Mouse (Mus musculus) forebrain, postnatal 0 days (tissue): ENCODE data around the gene Tymp. TPM values are rescaled to one million over a fixed set of nuclear protein-coding genes. Genes with fewer than 3 reads are reported as not detected.

Experiments
- ATAC-seq: fragments of 200-750 bp; cut with Nextera tagmentation; 2 replicates; pipeline ENCODE4 v1.8.0; 2017; ENCODE audit warnings: mild to moderate bottlenecking, moderate library complexity
- DNase-seq: peaks from one replicate; pipeline ENCODE4 v3.0.0-alpha.2; 2015
- H3K27ac ChIP-seq: fragments of 300-500 bp; sonication (generic); 2 replicates; pipeline ENCODE4 v1.5.1; 2014; ENCODE audit warnings: low read depth, mild to moderate bottlenecking, antibody characterized with exemption, low read length, moderate library complexity, mixed read lengths
- H3K27me3 ChIP-seq: fragments of 300-500 bp; sonication (generic); 2 replicates; pipeline ENCODE4 v1.6.1; 2014; ENCODE audit warnings: mild to moderate bottlenecking, low read length, mixed read lengths; ENCODE audit not compliant: insufficient read depth
- H3K36me3 ChIP-seq: fragments of 300-500 bp; sonication (generic); 2 replicates; pipeline ENCODE4 v1.6.1; 2014; ENCODE audit warnings: mild to moderate bottlenecking, moderate library complexity; ENCODE audit not compliant: insufficient read depth
- H3K4me1 ChIP-seq: fragments of 300-500 bp; sonication (generic); 2 replicates; pipeline ENCODE4 v1.6.1; 2014; ENCODE audit warnings: antibody characterized with exemption; ENCODE audit not compliant: insufficient read depth
- H3K4me2 ChIP-seq: fragments of 300-500 bp; sonication (generic); 2 replicates; pipeline ENCODE4 v1.6.1; 2014; ENCODE audit warnings: low read depth, mild to moderate bottlenecking, moderate library complexity
- H3K4me3 ChIP-seq: fragments of 300-500 bp; sonication (generic); 2 replicates; pipeline ENCODE4 v1.5.1; 2014; ENCODE audit warnings: low read depth, low read length, mixed read lengths
- H3K9ac ChIP-seq: fragments of 300-500 bp; sonication (generic); 2 replicates; pipeline ENCODE4 v1.6.1; 2014; ENCODE audit warnings: mild to moderate bottlenecking
- H3K9me3 ChIP-seq: fragments of 300-500 bp; sonication (generic); 2 replicates; pipeline ENCODE4 v1.6.1; 2016; ENCODE audit warnings: low read length
- CTCF ChIP-seq: sonication (generic); IDR thresholded peaks from 2 replicates; pipeline ENCODE4 v1.5.1; 2016; ENCODE audit warnings: antibody characterized with exemption, control low read depth, low read depth
- WGBS: fragments of 180-500 bp; shearing (Covaris S2); extraction: QIAGEN DNeasy Blood & Tissue Kit; methylation state at CpG from one replicate; pipeline ENCODE4 v1.1.7; 2014; 5-methylcytosine and 5-hydroxymethylcytosine counted together
- polyA plus RNA-seq: library from polyadenylated mRNA; unstranded; fragments of >200 nt; fragmentation: Nextera tagmentation; extraction: Ambion mirVana; gene quantifications from 2 replicates; pipeline ENCODE4 v1.2.1, GENCODE M21; 2015
- total RNA-seq: library from RNA; depleted of rRNA; stranded (reverse); fragments of >200 nt; gene quantifications from 2 replicates; pipeline ENCODE4 v1.2.3, GENCODE M21; 2014

The Tymp gene
- total and polyA plus RNA-seq, 2 experiments from 2014 or later, result 3.5 to 3.7 TPM

GRCm38 (mm10) chr15:89374801-89375534, 1.9 kb downstream of the Tymp start:
- Histone ChIP-seq H3K4me2 (0 out of 2 replicates have a peak overlapping the region, but pooled peaks have one; percentile 78), H3K4me1 (peaks cover 7% of the 10 kb centered on the region; the same call in 1 of the 2 replicates), H3K36me3 (peaks cover 24% of the 10 kb centered on the region), H3K27me3 (peaks cover 29% of the 10 kb centered on the region), H3K9ac (no peak overlapping the region), H3K4me3 (no peak overlapping the region), H3K9me3 (no peaks in the 10 kb centered on the region), H3K27ac (no peak overlapping the region)
- ATAC-seq (no peak), DNase-seq (no peak)
- 94% methylated on average over 17 of the region's 17 CpGs for WGBS
- TF ChIP-seq CTCF, result no peak

DNA sequence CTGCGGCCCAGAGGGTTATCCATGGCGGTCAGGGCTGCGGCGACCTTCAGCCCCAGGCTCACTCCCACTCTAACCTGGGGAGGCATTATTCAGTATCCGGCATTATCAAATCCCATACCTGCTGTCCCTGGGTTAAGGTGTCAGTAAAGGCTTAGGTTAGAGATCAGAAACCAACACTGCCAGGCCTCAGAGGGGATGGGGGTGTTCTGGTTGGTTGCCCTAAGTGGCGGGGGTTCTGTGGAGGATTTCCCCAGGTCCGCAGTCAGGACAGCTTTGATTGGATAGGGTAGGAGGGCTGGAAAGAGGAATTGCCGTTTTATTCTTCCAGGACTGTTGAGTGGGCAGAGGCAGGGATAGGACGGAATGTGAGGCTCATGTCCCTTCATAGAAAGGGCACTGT, 2.5 kb downstream of the Tymp start:
- ATAC-seq (no peak), DNase-seq (no peak)
- H3K4me3 ChIP-seq, result peak overlapping the region; percentile 70
- no peaks in the 10 kb centered on the region for H3K9me3 ChIP-seq
- H3K36me3 ChIP-seq, result peaks cover 30% of the 10 kb centered on the region
- peaks cover 27% of the 10 kb centered on the region for H3K27me3 ChIP-seq
- TF ChIP-seq CTCF, result no peak
- H3K4me2 ChIP-seq, result peak overlapping the region; percentile 78
- 49% methylated on average over 9 of the region's 9 CpGs for WGBS
- H3K27ac ChIP-seq, result peak overlapping the region; percentile 91
- peak overlapping the region; percentile 92 for H3K9ac ChIP-seq
- H3K4me1 ChIP-seq, result peaks cover 7% of the 10 kb centered on the region; the same call in 1 of the 2 replicates

GRCm38 (mm10) chr15:89373762-89374248, 3.0 kb downstream of the Tymp start, which contains the start of gene Sco2:
Gene Sco2 (minus strand): TSS chr15:89373846.
- no peaks in the 10 kb centered on the region for H3K9me3 ChIP-seq
- peak within 1 kb of the TSS; percentile 70 for H3K4me3 ChIP-seq
- peaks cover 35% of the 10 kb centered on the region for H3K36me3 ChIP-seq
- peak; percentile 94 for DNase-seq
- TF ChIP-seq CTCF, result peak; percentile 91
- H3K4me1 ChIP-seq, result peaks cover 7% of the 10 kb centered on the region; the same call in 1 of the 2 replicates
- peaks cover 26% of the 10 kb centered on the region for H3K27me3 ChIP-seq
- peak within 1 kb of the TSS; percentile 78 for H3K4me2 ChIP-seq
- ATAC-seq, result peak; percentile 88
- H3K9ac ChIP-seq, result peak within 1 kb of the TSS; percentile 92
- under 1% methylated on average over 42 of the region's 42 CpGs for WGBS
- H3K27ac ChIP-seq, result peak within 1 kb of the TSS; percentile 91

GRCm38 (mm10) chr15:89373027-89373761, 3.6 kb downstream of the Tymp start:
- Histone ChIP-seq H3K27me3 (peaks cover 22% of the 10 kb centered on the region), H3K9ac (peak overlapping the region; percentile 92), H3K36me3 (peaks cover 41% of the 10 kb centered on the region), H3K27ac (peak overlapping the region; percentile 91), H3K4me3 (peak overlapping the region; percentile 70), H3K4me2 (peak overlapping the region; percentile 78), H3K9me3 (no peaks in the 10 kb centered on the region), H3K4me1 (peaks cover 3% of the 10 kb centered on the region; the same call in 1 of the 2 replicates)
- peak; percentile 88 for DNase-seq
- peak; percentile 92 for ATAC-seq
- WGBS, result 2% methylated on average over 35 of the region's 35 CpGs
- TF ChIP-seq CTCF, result peak; percentile 77

GRCm38 (mm10) chr15:89372536-89372935, 4.3 kb downstream of the Tymp start:
- Histone ChIP-seq H3K27ac (no peak overlapping the region), H3K4me2 (peak overlapping the region; percentile 78), H3K27me3 (peaks cover 15% of the 10 kb centered on the region), H3K36me3 (peaks cover 48% of the 10 kb centered on the region), H3K4me3 (no peak overlapping the region; the same call in 1 of the 2 replicates), H3K9ac (peak overlapping the region; percentile 92; the same call in 1 of the 2 replicates), H3K9me3 (no peaks in the 10 kb centered on the region), H3K4me1 (peaks cover 3% of the 10 kb centered on the region; the same call in 1 of the 2 replicates)
- WGBS, result 83% methylated on average over 7 of the region's 7 CpGs
- DNase-seq (no peak), ATAC-seq (no peak)
- TF ChIP-seq CTCF, result no peak

GRCm38 (mm10) chr15:89372068-89372467, 4.8 kb downstream of the Tymp start:
- ATAC-seq, result no peak
- H3K4me1 ChIP-seq, result peaks cover 3% of the 10 kb centered on the region; the same call in 1 of the 2 replicates
- no peak overlapping the region for H3K4me2 ChIP-seq
- no peak for TF ChIP-seq CTCF
- no peak overlapping the region for H3K9ac ChIP-seq
- DNase-seq, result no peak
- H3K9me3 ChIP-seq, result no peaks in the 10 kb centered on the region
- peaks cover 53% of the 10 kb centered on the region for H3K36me3 ChIP-seq
- H3K27me3 ChIP-seq, result peaks cover 11% of the 10 kb centered on the region
- WGBS, result 84% methylated on average over 13 of the region's 13 CpGs
- no peak overlapping the region for H3K27ac ChIP-seq
- H3K4me3 ChIP-seq, result no peak overlapping the region

DNA sequence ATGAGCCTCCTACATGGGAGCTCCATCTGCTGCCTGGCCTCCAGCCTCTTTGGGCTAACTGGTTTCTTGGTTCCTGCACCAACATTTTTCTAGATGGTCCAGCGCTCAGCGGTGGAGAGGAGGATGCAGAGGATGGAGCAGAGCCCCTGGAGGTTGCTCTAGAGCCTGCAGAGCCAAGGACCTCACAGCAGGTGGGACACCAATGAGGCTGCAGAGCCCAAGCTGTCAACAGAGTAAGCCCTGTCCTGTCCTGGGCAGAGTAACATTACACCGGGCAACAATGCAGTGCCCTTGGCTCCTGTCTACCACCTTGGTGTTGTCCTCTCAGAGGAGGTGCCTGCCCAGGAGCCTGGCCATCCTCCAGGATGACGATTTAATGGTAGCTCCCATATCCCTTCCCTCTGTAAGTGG, 11.7 kb downstream of the Tymp start:
- 91% methylated on average over 4 of the region's 4 CpGs for WGBS
- Histone ChIP-seq H3K9me3 (no peaks in the 10 kb centered on the region), H3K36me3 (peaks cover 92% of the 10 kb centered on the region), H3K4me3 (no peak overlapping the region), H3K9ac (no peak overlapping the region), H3K4me1 (no peaks in the 10 kb centered on the region), H3K27me3 (no peaks in the 10 kb centered on the region), H3K27ac (no peak overlapping the region), H3K4me2 (no peak overlapping the region)
- DNase-seq, result no peak
- ATAC-seq, result no peak
- TF ChIP-seq CTCF, result no peak
